Comparison of ENCODE assay signal across 8 mouse cellular contexts in genomic region chr11:97700746-97701580, GRCm38 (mm10). TPM values are rescaled to one million over a fixed set of nuclear protein-coding genes. Genes with fewer than 3 reads are reported as not detected.
DNase-seq lines count a peak whose midpoint lies in the region; ATAC-seq and TF ChIP-seq lines count a peak whose summit lies in the region.

No protein-coding gene starts in this region.

- H3K36me3 ChIP-seq in thymus, adult 2 months (ENCODE audit: control insufficient read depth, insufficient read depth, low read length): no peaks in the 10 kb centered on the region
- H3K36me3 ChIP-seq in embryonic facial prominence, embryonic 13.5 days: peaks cover under 1% of the 10 kb centered on the region; the same call in 1 of the 2 replicates
- H3K36me3 ChIP-seq in hindbrain, embryonic 15.5 days: 0 out of 2 replicates have a peak, but pooled peaks cover 3% of the 10 kb centered on the region
- peaks cover 12% of the 10 kb centered on the region; the same call in 1 of the 2 replicates for H3K36me3 ChIP-seq in liver, embryonic 13.5 days

- DNase-seq in thymus, adult 2 months: no peak
- DNase-seq in thymus, postnatal 4 days: no peak
- no peak for DNase-seq in liver, embryonic 13.5 days
- peak; percentile 47 for DNase-seq in retina, embryonic 14.5 days (ENCODE audit: low spot score)
- no peak for DNase-seq in layer of hippocampus, adult 18-20 months (ENCODE audit: low spot score in 2 of 2)
- no peak for DNase-seq in gastrocnemius, adult 18-20 months (ENCODE audit: low spot score)

- peaks cover 29% of the 10 kb centered on the region for H3K4me1 ChIP-seq in thymus, adult 2 months (replicated peaks; ENCODE audit: control insufficient read depth, insufficient read depth, low read length)
- H3K4me1 ChIP-seq in embryonic facial prominence, embryonic 13.5 days: peaks cover 52% of the 10 kb centered on the region
- peaks cover 50% of the 10 kb centered on the region for H3K4me1 ChIP-seq in hindbrain, embryonic 15.5 days (replicated peaks)
- H3K4me1 ChIP-seq in liver, embryonic 13.5 days (replicated peaks): peaks cover 72% of the 10 kb centered on the region

- TF ChIP-seq POLR2A in thymus, adult 2 months (IDR thresholded peaks at IDR 0.05; ENCODE audit: control insufficient read depth, extremely low read depth, insufficient read depth, low read length, poor library complexity): no peak

- peak overlapping the region; percentile 83 for H3K4me2 ChIP-seq in embryonic facial prominence, embryonic 13.5 days
- H3K4me2 ChIP-seq in hindbrain, embryonic 15.5 days: peak overlapping the region; percentile 92
- peak overlapping the region; percentile 85 for H3K4me2 ChIP-seq in liver, embryonic 13.5 days

- ATAC-seq in embryonic facial prominence, embryonic 13.5 days (ENCODE audit: insufficient number of reproducible peaks, insufficient read depth, low FRiP score, low TSS enrichment, low read depth): no peak
- no peak for ATAC-seq in hindbrain, embryonic 15.5 days (ENCODE audit: low FRiP score, low read depth)
- ATAC-seq in liver, embryonic 13.5 days (ENCODE audit: low read depth): no peak

- peak overlapping the region; percentile 43 for H3K4me3 ChIP-seq in thymus, adult 2 months (ENCODE audit: control insufficient read depth, insufficient read depth, low read length)
- peak overlapping the region; percentile 94 for H3K4me3 ChIP-seq in embryonic facial prominence, embryonic 13.5 days
- peak overlapping the region; percentile 91 for H3K4me3 ChIP-seq in hindbrain, embryonic 15.5 days
- peak overlapping the region; percentile 66 for H3K4me3 ChIP-seq in liver, embryonic 13.5 days (replicated peaks)

- no peak for TF ChIP-seq CTCF in thymus, adult 2 months (IDR thresholded peaks at IDR 0.05; ENCODE audit: borderline replicate concordance, control insufficient read depth, extremely low read depth, insufficient read depth, low read length, poor library complexity)

- H3K9me3 ChIP-seq in embryonic facial prominence, embryonic 13.5 days: no peaks in the 10 kb centered on the region
- H3K9me3 ChIP-seq in hindbrain, embryonic 15.5 days: no peaks in the 10 kb centered on the region
- no peaks in the 10 kb centered on the region for H3K9me3 ChIP-seq in liver, embryonic 13.5 days (replicated peaks)

- H3K27ac ChIP-seq in thymus, adult 2 months (ENCODE audit: control insufficient read depth, insufficient read depth, low read length): no peak overlapping the region
- H3K27ac ChIP-seq in embryonic facial prominence, embryonic 13.5 days: peak overlapping the region; percentile 98
- H3K27ac ChIP-seq in hindbrain, embryonic 15.5 days (replicated peaks): peak overlapping the region; percentile 94
- peak overlapping the region; percentile 65; the same call in 1 of the 2 replicates for H3K27ac ChIP-seq in liver, embryonic 13.5 days

- H3K9ac ChIP-seq in embryonic facial prominence, embryonic 13.5 days: peak overlapping the region; percentile 96
- H3K9ac ChIP-seq in hindbrain, embryonic 15.5 days: peak overlapping the region; percentile 81
- peak overlapping the region; percentile 46 for H3K9ac ChIP-seq in liver, embryonic 13.5 days

- 24% methylated on average over 30 of the region's 30 CpGs for WGBS in thymus, adult 2 months
- WGBS in embryonic facial prominence, embryonic 13.5 days: 16% methylated on average over 30 of the region's 30 CpGs
- 17% methylated on average over 30 of the region's 30 CpGs for WGBS in hindbrain, embryonic 15.5 days
- 17% methylated on average over 30 of the region's 30 CpGs for WGBS in liver, embryonic 13.5 days (ENCODE audit: insufficient replicate concordance)

- peaks cover 14% of the 10 kb centered on the region; the same call in 1 of the 2 replicates for H3K27me3 ChIP-seq in thymus, adult 2 months (ENCODE audit: control insufficient read depth, insufficient read depth, low read length)
- H3K27me3 ChIP-seq in embryonic facial prominence, embryonic 13.5 days: no peaks in the 10 kb centered on the region
- no peaks in the 10 kb centered on the region for H3K27me3 ChIP-seq in hindbrain, embryonic 15.5 days
- H3K27me3 ChIP-seq in liver, embryonic 13.5 days: peaks cover 55% of the 10 kb centered on the region

RNA-seq across cellular contexts. Expression of gene Pcgf2, which starts 0.7 kb away (rescaled TPM):
- polyA plus RNA-seq in thymus, adult 2 months (2012; rRNA removed): 22.6 and 28.2 TPM in 2 replicates
- 17.2 and 20.9 TPM in 2 replicates for polyA plus RNA-seq in embryonic facial prominence, embryonic 13.5 days (2015; fragmentation: Nextera tagmentation; extraction: Ambion mirVana)
- polyA plus RNA-seq in hindbrain, embryonic 15.5 days (2015; fragmentation: Nextera tagmentation; extraction: Ambion mirVana): 18.9 and 19.5 TPM in 2 replicates
- 2.3 and 3.6 TPM in 2 replicates for polyA plus RNA-seq in liver, embryonic 13.5 days (2015; fragmentation: Nextera tagmentation; extraction: Ambion mirVana)
- 10 to 100 TPM; 21.7 to 24.6 TPM for total RNA-seq in layer of hippocampus, adult 18-20 months (2021)
- total RNA-seq in gastrocnemius, adult 18-20 months (2021): 1 to 10 TPM in 1 of 2 experiments, under 1 TPM in 1; 0.96 to 2.3 TPM

RNA-seq across cellular contexts. Expression of gene Psmb3, which starts 2.2 kb away (rescaled TPM):
- polyA plus RNA-seq in thymus, adult 2 months (2012; rRNA removed): 421 and 477 TPM in 2 replicates
- polyA plus RNA-seq in embryonic facial prominence, embryonic 13.5 days (2015; fragmentation: Nextera tagmentation; extraction: Ambion mirVana): 443 and 487 TPM in 2 replicates
- 416 and 449 TPM in 2 replicates for polyA plus RNA-seq in hindbrain, embryonic 15.5 days (2015; fragmentation: Nextera tagmentation; extraction: Ambion mirVana)
- polyA plus RNA-seq in liver, embryonic 13.5 days (2015; fragmentation: Nextera tagmentation; extraction: Ambion mirVana): 335 and 374 TPM in 2 replicates
- 100 to 1,000 TPM; 124 to 128 TPM for total RNA-seq in layer of hippocampus, adult 18-20 months (2021)
- 100 to 1,000 TPM; 150 to 167 TPM for total RNA-seq in gastrocnemius, adult 18-20 months (2021)

RNA-seq across cellular contexts. Expression of gene Cisd3, which starts 15.3 kb away (rescaled TPM):
- polyA plus RNA-seq in thymus, adult 2 months (2012; rRNA removed): 24.9 and 25.3 TPM in 2 replicates
- polyA plus RNA-seq in embryonic facial prominence, embryonic 13.5 days (2015; fragmentation: Nextera tagmentation; extraction: Ambion mirVana): 12.5 and 13.4 TPM in 2 replicates
- polyA plus RNA-seq in hindbrain, embryonic 15.5 days (2015; fragmentation: Nextera tagmentation; extraction: Ambion mirVana): 33.2 and 37.0 TPM in 2 replicates
- 11.7 and 13.3 TPM in 2 replicates for polyA plus RNA-seq in liver, embryonic 13.5 days (2015; fragmentation: Nextera tagmentation; extraction: Ambion mirVana)
- total RNA-seq in layer of hippocampus, adult 18-20 months (2021): 10 to 100 TPM; 51.3 to 52.0 TPM
- 100 to 1,000 TPM in 1 of 2 experiments, 10 to 100 TPM in 1; 96.7 to 102 TPM for total RNA-seq in gastrocnemius, adult 18-20 months (2021)

RNA-seq across cellular contexts. Expression of gene Mllt6, which starts 37.7 kb away (rescaled TPM):
- 89.5 and 99.1 TPM in 2 replicates for polyA plus RNA-seq in thymus, adult 2 months (2012; rRNA removed)
- polyA plus RNA-seq in embryonic facial prominence, embryonic 13.5 days (2015; fragmentation: Nextera tagmentation; extraction: Ambion mirVana): 3.1 and 3.3 TPM in 2 replicates
- 3.4 and 3.5 TPM in 2 replicates for polyA plus RNA-seq in hindbrain, embryonic 15.5 days (2015; fragmentation: Nextera tagmentation; extraction: Ambion mirVana)
- polyA plus RNA-seq in liver, embryonic 13.5 days (2015; fragmentation: Nextera tagmentation; extraction: Ambion mirVana): 0.17 and 0.23 TPM in 2 replicates
- 100 to 1,000 TPM; 122 to 137 TPM for total RNA-seq in layer of hippocampus, adult 18-20 months (2021)
- total RNA-seq in gastrocnemius, adult 18-20 months (2021): 10 to 100 TPM; 44.1 to 51.0 TPM

RNA-seq across cellular contexts. Expression of gene Pip4k2b, which starts 43.5 kb away (rescaled TPM):
- polyA plus RNA-seq in thymus, adult 2 months (2012; rRNA removed): 28.2 and 34.8 TPM in 2 replicates
- 2.3 and 3.1 TPM in 2 replicates for polyA plus RNA-seq in embryonic facial prominence, embryonic 13.5 days (2015; fragmentation: Nextera tagmentation; extraction: Ambion mirVana)
- polyA plus RNA-seq in hindbrain, embryonic 15.5 days (2015; fragmentation: Nextera tagmentation; extraction: Ambion mirVana): 4.0 and 4.2 TPM in 2 replicates
- 0.88 TPM in 2 replicates for polyA plus RNA-seq in liver, embryonic 13.5 days (2015; fragmentation: Nextera tagmentation; extraction: Ambion mirVana)
- 100 to 1,000 TPM; 114 to 115 TPM for total RNA-seq in layer of hippocampus, adult 18-20 months (2021)
- 10 to 100 TPM; 64.7 TPM for total RNA-seq in gastrocnemius, adult 18-20 months (2021)

Comparison
In these comparisons a context has a peak if more than half of its experiments do, and no peak if none do; other contexts are left out.
1. H3K4me3 ChIP-seq: peak in every context shown above with its lines; median percentile 94 in embryonic facial prominence, embryonic 13.5 days; 91 in hindbrain, embryonic 15.5 days; 66 in liver, embryonic 13.5 days; 43 in thymus, adult 2 months.
2. H3K9ac ChIP-seq: peak in every context shown above with its lines; median percentile 96 in embryonic facial prominence, embryonic 13.5 days; 81 in hindbrain, embryonic 15.5 days; 46 in liver, embryonic 13.5 days.